Mouse (Mus musculus): ENCODE data around the gene Tbc1d22b. TPM values are rescaled to one million over a fixed set of nuclear protein-coding genes. Genes with fewer than 3 reads are reported as not detected.

The Tbc1d22b gene
- total RNA-seq, 2 experiments from 2014 or later: 44.1 to 47.0 TPM

DNA sequence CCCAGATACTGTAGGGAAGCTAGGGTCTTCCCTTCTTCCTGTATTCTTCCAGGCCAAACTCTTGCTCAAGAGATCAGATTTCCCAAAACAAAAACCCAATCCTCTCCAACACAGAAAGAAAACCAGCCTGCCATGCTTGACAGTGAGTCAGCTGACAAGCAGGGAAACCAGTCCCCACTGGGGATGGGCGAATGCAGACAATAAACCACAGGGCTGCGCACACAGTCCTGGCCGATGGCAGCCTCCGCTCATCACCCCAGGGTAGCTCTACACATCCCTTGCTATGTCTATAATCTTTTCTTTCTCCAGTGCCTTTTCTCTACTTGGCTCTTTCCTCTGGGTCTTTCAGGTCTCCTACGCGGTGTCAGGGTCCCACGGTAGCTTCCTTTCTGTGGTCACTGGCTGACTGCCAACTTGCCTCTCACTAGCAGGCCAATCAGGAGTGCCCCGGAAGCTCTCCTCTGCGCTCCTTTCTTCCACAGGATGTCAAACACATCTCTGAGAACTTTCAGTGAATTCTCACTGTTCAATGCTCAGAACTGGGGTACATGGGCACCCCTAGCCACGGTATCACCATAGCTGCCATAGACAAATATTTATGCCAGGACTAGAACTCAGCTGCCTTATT, 17.7 kb upstream of the Tbc1d22b start:
- intact Hi-C loops (cut with DNase I): no loop called here
- no peak for DNase-seq (ENCODE audit: low spot score in 2 of 2)

DNA sequence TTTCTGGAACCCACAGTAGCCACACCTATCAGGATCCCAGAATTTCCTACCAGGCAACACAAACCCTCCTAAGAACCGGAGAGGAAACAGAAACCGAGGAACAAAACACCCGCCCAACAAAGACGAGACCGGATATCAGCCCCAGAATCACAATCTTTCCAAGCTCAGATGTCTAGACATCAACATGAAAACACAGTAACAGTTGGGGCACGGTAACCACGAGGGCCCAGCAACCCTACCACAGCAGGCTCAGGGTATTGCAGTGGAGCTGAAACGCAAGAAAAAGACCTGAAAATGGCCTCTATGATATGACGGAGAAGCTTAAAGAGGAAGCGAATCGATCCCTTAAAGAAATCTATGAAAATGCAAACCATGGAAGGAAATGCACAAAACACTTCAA, 15.7 kb upstream of the Tbc1d22b start:
- DNase-seq (ENCODE audit: low spot score in 2 of 2): no peak
- intact Hi-C loops (cut with DNase I): no loop called here

DNA sequence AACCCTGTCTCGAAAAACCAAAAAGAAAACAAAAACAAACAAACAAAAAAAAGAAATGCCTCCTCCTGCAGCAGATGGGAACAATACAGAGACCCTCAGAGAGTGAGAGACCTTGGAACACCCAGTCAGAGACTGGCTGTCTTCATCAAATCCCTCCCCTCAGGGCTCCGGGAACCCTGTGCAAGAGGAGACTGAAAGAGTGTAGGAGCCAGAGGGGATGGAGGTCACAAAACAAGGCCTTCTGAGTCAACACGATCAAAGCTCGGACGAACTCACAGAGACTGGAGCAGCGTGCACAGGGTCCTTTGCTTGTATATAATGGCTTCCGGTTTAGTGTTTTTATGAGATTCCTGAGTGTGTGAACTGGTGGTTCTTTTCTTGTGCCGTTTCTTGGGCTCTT, 9.2 kb upstream of the Tbc1d22b start:
- intact Hi-C loops (cut with DNase I): no loop called here
- DNase-seq (ENCODE audit: low spot score in 2 of 2): no peak

DNA sequence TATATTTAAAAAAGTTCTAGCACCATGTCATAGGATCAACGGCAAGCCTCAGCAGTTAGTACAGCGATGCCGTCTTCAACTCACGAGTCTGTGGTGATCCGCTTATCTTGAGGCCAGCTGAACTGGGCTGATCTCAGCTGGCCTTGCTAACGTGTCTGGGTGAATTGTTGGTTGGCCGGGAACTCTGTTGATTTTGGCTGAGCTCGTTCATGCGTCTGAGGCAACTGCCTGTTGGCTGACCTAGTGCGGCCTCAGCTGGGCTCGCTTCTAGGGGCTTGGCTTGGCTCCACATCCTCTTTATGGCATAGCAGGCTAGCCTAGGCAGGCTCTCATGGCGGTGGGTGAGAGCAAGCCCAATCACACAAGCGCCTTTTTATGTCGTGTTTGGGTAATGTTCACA, 8.2 kb upstream of the Tbc1d22b start:
- no peak for DNase-seq (ENCODE audit: low spot score in 2 of 2)

DNA sequence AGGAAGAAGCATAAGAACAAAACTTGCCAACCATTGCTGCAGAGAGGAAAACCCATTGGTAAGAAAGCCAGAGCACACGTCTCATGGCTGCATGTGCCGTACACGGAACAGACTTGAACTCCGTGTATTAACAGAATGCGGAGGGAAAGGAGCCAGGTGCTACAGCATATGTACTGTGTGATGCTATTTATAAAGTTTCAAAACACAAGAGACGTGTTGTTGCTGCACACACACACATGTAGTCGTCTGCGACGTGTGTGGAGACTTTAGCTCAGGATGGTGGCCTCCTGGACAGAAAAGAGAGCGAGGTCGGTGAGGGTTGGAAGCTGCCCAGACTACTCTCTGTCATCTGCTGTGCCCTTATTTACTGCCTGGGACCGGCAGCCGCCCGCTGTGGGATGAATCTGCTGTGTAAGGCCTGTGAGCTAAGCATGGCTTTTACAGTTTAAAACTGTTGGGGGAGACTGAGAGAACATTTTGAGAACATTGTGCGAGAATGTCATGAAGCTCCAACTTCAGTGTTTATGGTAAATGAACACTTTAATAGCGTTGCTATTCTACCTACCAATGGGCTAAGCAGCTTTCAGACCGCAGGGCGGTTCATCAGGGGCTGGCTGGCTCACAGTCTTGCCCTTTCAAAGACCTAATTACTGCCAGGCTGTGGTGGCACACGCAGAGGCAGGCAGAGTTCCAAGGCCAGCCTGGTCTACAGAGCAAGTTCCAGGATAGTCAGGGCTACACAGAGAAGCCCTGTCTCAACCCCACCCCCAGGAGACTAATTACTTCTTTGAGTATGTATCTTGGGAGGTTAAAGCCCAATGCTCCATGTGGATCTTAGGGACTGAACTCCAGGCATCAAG, 6.5 kb upstream of the Tbc1d22b start:
- DNase-seq (ENCODE audit: low spot score in 2 of 2): no peak
- intact Hi-C loops (cut with DNase I): no loop called here

More for the DNA sequence above, 8.2 kb upstream of the Tbc1d22b start:
- intact Hi-C loops (cut with DNase I): no loop called here

DNA sequence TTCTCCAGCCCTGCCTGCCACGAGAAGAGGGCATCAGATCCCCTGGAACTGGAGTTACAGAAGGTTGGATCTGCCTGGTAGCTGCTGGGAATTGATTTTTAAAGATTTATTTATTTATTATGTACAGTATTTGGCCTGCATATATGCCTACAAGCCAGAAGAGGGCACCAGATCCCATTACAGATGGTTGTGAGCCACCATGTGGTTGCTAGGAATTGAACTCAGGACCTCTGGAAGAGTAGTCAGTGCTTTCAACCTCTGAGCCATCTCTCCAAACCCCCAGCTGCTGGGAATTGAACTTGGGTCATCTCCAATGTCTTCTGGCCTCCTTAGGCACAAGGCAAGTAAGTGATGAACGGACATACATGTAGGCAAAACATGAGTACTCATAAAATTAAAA, 5.5 kb upstream of the Tbc1d22b start:
- intact Hi-C loops (cut with DNase I): no loop called here

DNA sequence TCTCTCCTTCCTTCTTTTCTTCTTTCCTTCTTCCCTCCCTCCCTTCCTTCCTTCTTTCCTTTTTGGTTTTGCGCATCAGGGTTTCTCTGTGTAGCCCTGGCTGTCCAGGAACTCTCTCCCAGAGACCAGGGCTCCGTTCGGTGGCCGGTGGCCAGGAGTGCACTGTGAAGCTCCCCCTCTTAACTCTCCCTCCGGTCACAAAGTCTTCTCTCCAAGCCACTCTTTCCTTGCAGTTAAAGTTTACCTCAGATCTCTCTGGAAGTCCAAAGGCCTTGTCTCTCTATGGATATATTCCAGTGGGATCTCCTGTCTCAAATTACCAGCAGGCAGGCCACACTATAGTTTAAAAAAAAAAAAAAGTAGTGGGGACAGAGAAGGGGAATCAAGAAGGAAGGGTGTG, 4.3 kb upstream of the Tbc1d22b start:
- intact Hi-C loops (cut with DNase I): no loop called here
- no peak for DNase-seq (ENCODE audit: low spot score in 2 of 2)

More for the DNA sequence above, 5.5 kb upstream of the Tbc1d22b start:
- DNase-seq (ENCODE audit: low spot score in 2 of 2): no peak

DNA sequence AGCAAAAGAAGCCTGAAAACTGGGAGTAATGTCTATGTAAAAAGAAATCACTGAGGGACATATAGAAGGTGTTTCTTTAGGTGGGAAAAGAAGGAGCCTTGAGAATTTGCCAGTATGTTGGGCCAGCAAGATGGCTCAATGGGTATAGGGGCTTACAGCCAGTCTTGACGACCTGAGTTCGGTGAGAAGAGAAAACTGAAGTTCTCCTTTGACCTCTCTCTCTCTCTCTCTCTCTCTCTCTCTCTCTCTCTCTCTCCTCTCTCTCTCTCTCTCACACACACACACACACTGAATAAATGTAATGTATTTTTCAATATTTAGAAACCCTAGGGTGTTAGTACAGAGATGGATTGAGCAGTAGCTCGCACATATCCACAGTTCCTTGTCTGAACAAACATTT, 1.1 kb upstream of the Tbc1d22b start:
- intact Hi-C loops (cut with DNase I): no loop called here
- DNase-seq (ENCODE audit: low spot score in 2 of 2): no peak

DNA sequence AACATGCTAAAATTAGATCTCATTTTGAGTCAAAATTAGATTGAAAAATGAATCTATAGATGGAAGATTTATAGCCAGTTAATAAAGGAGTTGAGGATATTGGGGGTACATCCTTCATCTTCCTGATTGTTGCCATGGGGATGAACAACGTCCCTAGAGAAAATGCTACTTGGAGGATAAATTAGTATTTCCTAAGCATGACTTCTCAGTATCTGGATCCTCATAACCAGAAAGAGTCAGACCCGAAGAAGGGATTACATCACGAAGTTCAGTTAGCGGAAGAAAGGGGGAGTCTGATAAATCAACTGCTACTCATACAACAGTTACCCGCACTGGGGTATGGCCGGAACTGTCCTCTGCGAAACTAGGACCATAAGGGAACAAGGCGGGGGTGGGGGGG, 591 bp upstream of the Tbc1d22b start:
- intact Hi-C loops (cut with DNase I): no loop called here

DNA sequence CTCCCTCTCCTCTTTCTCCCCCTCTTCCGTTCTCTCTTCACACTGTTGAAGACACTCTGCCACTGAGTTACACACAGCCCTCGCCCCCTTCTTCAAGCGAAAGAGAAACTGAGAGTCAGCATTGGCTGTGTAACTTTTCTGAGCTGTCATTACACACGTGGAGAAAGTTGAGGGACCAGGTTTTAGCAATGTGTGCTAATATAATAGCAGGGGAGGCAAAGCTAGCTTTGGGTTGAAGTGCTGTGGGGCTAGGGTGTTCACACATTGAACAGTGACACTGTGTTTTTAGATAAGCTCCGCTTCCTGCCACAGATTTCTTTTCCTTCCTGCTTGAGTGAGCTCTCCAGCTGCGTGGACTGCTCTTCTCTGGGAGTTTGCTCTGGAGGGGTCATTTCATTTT, 1.4 kb downstream of the Tbc1d22b start:
- intact Hi-C loops (cut with DNase I): no loop called here
- no peak for DNase-seq (ENCODE audit: low spot score in 2 of 2)

More for the DNA sequence above, 591 bp upstream of the Tbc1d22b start:
- no peak for DNase-seq (ENCODE audit: low spot score in 2 of 2)

DNA sequence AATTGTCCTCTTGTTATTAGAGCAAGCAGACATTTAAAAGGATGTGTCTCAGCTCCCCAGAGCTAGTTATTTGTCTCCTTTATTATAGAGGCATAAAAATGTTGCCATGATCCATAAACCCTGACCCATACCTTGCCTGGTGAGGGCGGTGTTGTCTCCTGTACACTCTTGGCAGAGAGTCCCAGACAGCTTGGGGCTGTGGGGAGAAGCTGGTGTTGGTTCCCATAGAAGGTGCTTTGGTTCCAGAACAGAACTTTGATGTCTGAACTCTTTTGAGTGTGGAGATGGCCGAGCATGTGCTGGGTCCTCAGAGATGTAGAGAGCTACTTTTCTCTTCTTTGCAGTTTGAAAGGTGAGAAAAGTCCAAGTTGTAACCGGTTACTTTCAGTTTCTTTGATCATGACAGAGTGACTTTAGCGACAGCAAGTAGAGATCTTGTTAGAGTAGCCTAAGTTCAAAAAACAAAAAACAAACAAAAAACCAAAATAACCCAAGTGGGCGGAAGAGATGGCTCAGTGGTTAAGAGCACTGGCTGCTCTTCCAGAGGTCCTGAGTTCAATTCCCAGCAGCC, 2.7 kb downstream of the Tbc1d22b start, which contains the start of gene Tmem217:
Gene Tmem217 (minus strand): TSS at position 224 of the 571 bp plus-strand sequence.
- no peak for DNase-seq (ENCODE audit: low spot score in 2 of 2)
- intact Hi-C loops (cut with DNase I): no loop called here

DNA sequence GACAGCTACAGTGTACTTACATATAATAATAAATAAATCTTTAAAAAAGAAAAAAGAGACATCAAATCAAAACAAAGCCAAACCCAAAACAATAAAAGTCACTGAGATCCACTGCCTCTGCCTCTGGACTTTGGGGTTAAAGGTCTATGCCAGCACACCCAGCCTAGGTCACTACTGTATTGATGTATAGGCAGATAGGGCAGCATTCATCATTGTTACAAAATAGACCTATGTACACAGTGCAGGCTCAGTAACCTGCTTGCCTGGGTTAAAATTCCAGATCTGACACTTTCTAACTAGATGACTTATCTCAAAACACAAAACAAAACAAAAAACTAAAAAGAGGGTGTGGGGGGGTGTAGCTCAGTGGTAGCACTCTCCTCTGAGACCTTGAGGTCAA, 4.6 kb downstream of the Tbc1d22b start:
- intact Hi-C loops (cut with DNase I): no loop called here
- no peak for DNase-seq (ENCODE audit: low spot score in 2 of 2)

DNA sequence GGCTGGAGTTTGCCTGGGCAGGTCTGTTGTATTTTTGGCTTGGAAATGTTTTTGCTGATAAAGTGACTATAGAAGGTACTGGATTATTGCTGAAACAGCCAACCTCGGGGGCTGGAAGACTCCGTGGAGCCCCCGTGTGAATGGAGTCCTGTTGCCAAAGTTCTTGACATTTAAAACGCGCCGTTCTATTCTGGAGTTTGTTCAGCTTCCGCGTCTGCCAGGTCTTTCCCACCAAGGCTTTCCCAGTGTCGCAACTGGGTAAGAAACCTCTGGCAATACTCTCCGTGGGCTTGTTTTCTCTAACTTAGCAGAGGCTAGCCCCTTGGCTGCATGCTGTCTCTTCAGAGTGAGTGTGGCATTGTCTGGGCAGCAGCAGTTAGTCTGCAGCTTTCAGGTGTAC, 6.9 kb downstream of the Tbc1d22b start:
- no peak for DNase-seq (ENCODE audit: low spot score in 2 of 2)
- intact Hi-C loops (cut with DNase I): no loop called here

DNA sequence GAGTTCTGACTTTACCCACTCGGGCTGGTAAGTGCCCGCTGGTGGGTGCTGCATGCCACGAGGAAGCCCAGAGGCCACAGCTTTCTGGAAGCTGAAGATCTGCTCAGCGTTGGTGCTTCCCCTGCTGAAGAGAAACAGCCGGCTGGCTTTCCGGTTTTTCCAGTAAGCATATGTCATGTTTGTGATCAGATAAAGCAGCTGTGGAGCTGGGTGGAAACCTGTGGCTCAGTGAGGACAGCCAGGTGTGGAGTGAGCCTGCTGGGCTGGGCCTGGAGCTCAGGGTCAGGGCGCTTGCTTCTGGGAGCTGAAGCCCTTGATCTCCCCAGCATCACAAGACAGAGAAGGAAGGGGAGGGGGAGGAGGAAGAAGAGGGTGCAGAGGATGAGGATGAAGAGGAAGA, 7.3 kb downstream of the Tbc1d22b start:
- intact Hi-C loops (cut with DNase I): no loop called here

DNA sequence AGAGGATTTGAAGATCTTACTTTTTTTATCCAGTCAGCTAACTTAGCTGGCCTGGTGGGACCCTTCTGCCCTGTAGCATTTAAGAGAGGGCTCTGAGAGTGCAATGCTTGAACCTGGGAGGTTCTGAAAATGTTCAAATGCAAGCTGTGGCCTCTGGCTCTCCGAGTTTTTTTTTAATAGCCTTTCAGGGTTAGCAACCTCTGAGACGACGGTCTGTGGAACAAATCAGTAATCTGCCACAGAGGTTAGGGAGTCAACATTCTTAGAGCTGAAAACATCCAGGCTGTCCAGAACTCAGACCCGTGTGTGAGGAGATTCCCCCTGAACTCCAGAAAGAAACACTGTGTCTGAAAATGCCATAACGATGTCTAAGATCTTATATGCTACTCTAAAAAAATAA, 8.9 kb downstream of the Tbc1d22b start:
- intact Hi-C loops (cut with DNase I): no loop called here
- DNase-seq (ENCODE audit: low spot score in 2 of 2): no peak

More for the DNA sequence above, 7.3 kb downstream of the Tbc1d22b start:
- DNase-seq (ENCODE audit: low spot score in 2 of 2): no peak

DNA sequence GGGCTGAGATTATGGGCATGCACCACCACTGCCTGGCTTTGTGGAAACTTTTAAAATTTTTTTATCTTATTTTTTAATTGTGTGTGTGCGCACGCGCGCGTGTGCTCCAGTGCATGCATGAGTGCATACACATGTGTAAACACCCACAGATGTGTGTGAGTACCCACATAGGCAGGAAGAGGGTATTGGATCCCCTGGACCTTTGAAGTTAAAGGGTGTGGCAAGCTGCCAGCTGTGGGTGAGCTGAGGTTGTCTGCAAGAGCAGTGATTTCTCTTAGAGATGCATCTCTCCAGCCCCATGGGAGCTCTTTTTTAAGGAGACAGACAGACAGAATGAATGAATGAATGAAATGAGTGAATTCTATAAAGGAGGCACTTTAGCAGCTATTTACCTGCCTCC, 15.9 kb downstream of the Tbc1d22b start:
- intact Hi-C loops (cut with DNase I): no loop called here
- no peak for DNase-seq (ENCODE audit: low spot score in 2 of 2)

DNA sequence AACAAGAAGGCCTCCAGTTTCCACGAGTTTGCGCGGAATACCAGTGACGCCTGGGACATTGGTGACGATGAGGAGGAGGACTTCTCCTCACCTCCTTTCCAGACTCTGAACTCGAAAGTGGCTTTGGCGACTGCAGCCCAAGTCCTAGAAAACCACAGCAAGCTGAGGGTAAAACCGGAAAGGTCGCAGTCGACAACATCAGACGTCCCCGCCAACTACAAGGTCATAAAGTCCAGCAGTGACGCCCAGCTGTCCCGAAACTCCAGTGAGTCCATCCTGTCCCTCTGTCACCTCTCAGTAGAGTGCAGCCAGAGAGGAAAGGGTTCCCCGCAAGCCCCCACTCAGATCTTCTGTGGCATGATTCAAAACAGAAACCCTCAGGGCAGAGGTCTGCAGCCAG, 18.9 kb downstream of the Tbc1d22b start:
- no peak for DNase-seq (ENCODE audit: low spot score in 2 of 2)
- intact Hi-C loops (cut with DNase I): no loop called here

DNA sequence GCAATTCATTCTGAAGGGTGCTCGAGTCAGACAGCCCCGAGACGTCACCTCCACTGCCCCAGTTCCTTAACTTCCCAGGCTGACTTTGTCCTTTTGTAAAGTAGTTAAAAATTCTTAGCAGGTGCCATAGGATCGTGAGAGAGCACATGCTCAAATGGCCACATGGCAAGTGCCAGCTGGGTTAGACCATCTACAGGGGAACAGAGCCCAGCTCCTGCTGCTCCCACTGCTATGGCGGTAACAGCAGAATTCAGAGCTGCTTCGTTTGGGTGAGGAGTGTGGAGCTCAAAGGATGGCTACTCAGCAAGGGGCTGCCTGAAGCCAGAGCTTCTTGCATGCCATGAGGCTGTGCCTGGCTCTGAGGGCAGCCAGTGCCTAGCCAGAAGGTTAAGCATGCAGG, 20.2 kb downstream of the Tbc1d22b start:
- intact Hi-C loops (cut with DNase I): no loop called here
- DNase-seq (ENCODE audit: low spot score in 2 of 2): no peak

DNA sequence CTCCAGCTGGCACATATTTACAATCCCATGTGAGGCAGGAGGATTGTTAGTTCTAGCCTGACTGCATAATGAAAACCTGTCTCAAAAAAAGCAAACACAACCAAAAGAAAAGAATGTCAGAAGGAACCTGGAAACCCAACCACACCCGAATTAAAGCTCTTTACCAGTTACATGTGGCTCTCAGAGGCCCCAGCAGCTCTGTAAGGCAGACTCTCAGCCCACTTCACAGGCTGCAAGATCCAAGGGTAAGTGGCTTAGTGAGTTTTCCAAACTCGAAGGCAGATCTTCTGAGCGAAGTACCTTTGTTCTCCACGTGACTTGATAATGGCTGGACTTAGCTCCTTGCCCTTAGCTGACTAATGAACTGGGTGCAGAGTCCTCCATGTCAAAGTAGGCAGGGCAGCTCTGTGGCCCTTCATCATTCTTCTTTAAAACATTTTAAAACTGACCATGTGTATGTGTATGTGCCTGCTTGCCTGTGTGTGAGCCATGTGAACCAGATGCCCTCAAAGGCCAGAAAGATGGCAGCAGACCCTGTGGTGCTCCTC, 30.1 kb downstream of the Tbc1d22b start:
- intact Hi-C loops (cut with DNase I): no loop called here
- no peak for DNase-seq (ENCODE audit: low spot score in 2 of 2)

DNA sequence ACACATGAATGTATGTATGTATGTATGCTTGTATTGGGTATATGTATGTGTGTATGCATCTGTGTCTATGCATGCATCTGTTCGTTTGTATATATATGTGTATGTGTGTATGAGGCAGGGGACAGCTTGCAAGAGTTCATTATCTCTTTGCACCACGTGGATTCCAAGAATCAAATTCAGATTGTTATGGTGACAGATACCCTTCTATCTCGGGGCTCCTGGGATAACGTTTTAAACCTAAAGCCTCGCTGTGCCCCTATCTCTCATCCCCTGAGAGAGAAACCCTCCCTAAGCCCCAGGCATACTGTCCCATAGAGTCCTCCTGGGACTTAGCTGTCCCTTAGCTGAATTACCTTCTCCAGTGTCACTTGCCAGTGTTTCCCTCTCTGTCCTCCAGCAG, 34.0 kb downstream of the Tbc1d22b start:
- intact Hi-C loops (cut with DNase I): no loop called here

More for the DNA sequence above, 34.0 kb downstream of the Tbc1d22b start:
- DNase-seq (ENCODE audit: low spot score in 2 of 2): no peak

Data from left cerebral cortex, postnatal 14 days (tissue).